Mouse (Mus musculus): ENCODE data around the gene Tmprss6. TPM values are rescaled to one million over a fixed set of nuclear protein-coding genes. Genes with fewer than 3 reads are reported as not detected.

Tmprss6 gene
- polyA plus RNA-seq, 1 experiment from 2014 or later = 0.71 TPM

DNA sequence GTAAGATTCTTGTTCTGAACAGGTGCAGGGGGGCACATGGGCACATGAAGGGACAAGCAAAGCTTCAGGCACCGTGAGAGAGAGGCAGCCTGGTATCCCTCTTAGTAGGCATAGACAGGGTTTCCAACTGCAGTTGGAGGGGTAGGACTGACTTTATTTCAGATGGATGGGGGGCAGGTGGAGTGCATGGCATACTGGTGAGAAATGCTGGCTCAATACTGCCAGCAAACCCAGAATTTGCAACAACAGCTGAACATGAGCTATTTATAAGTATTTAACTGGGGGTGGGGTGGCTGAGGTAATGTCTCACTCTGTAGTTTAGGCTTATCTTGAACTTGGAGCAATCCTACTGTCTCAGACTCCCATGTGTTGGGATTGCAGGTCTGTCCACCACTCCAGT, 35.6 kb upstream of the Tmprss6 start:
- Histone ChIP-seq H3K4me1 (no peaks in the 10 kb centered on the region), H3K27me3 (replicated peaks) (no peaks in the 10 kb centered on the region), H3K27ac (no peak overlapping the region), H3K4me2 (replicated peaks) (no peak overlapping the region), H3K9ac (no peak overlapping the region), H3K36me3 (no peaks in the 10 kb centered on the region), H3K4me3 (no peak overlapping the region), H3K9me3 (peaks cover 10% of the 10 kb centered on the region; the same call in 1 of the 2 replicates)
- WGBS = 74% methylated on average over 1 of the region's 1 CpGs
- no peak for ATAC-seq (ENCODE audit: low FRiP score, low read depth)

DNA sequence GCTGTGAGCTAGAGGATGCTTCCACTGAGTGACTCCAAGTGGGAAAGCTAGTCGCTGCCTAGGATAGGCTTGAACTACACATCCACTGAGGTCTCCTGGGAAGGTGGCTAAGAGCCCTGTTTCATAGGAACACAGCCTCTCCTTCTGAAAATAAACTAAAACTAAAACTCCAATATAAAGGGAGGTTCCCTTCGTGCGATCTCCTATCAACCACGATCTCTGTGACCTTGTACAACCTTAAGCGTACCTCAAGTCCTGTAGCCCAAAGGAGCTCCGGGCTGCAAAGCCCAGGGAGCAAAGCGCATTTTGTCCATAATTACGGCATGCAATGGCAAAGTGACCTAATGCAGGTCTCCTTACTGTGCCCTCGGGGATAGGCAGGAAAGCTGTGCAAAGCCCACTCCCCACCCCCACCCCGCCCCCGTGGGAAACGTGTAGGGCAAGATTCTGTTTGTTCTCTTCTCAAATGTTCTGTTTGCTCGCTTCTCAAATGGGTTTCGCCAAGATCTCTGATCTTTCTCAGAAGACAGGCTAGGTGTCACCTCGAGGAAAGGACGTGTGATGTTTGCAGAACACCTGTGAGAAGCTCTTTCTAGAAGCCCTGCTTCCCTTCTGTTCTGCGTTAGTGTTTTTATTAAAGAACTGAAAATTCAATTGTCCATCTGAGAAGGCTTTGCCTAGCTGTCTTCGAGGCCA, 34.2 kb upstream of the Tmprss6 start:
- Histone ChIP-seq H3K4me3 (no peak overlapping the region), H3K36me3 (no peaks in the 10 kb centered on the region), H3K4me1 (no peaks in the 10 kb centered on the region), H3K27me3 (replicated peaks) (no peaks in the 10 kb centered on the region), H3K9me3 (peaks cover 10% of the 10 kb centered on the region; the same call in 1 of the 2 replicates), H3K4me2 (replicated peaks) (no peak overlapping the region), H3K27ac (no peak overlapping the region), H3K9ac (no peak overlapping the region)
- ATAC-seq (ENCODE audit: low FRiP score, low read depth) = no peak
- WGBS = 86% methylated on average over 18 of the region's 18 CpGs

DNA sequence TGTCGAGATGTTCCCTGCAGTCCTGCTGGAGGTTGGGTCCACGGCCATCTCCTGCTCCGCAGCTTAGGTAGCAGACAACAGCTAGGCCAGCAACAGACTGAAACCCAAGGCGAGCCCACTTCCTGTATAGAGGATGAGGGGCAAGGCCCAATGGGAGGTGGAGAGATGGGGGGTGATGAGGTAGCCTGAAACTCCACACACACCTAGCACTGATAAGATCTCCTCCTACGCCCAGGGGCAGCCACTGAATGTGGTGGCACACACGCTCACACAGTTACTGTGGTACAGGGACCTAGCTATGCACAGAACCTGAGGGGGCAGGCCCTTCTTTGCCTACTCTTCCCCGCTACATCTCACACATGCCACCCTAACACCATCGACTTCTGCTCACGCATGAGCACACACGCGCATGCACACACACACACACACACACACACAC, 26.6 kb upstream of the Tmprss6 start, which contains the start of gene Il2rb:
Gene Il2rb (minus strand): TSS at position 304 of the 439 bp plus-strand sequence.
- Histone ChIP-seq H3K9me3 (no peaks in the 10 kb centered on the region), H3K4me3 (no peak within 1 kb of the TSS), H3K27me3 (replicated peaks) (no peaks in the 10 kb centered on the region), H3K27ac (no peak within 1 kb of the TSS), H3K9ac (no peak within 1 kb of the TSS), H3K36me3 (no peaks in the 10 kb centered on the region), H3K4me2 (replicated peaks) (no peak within 1 kb of the TSS), H3K4me1 (no peaks in the 10 kb centered on the region)
- ATAC-seq (ENCODE audit: low FRiP score, low read depth) = no peak
- 92% methylated on average over 11 of the region's 11 CpGs for WGBS

DNA sequence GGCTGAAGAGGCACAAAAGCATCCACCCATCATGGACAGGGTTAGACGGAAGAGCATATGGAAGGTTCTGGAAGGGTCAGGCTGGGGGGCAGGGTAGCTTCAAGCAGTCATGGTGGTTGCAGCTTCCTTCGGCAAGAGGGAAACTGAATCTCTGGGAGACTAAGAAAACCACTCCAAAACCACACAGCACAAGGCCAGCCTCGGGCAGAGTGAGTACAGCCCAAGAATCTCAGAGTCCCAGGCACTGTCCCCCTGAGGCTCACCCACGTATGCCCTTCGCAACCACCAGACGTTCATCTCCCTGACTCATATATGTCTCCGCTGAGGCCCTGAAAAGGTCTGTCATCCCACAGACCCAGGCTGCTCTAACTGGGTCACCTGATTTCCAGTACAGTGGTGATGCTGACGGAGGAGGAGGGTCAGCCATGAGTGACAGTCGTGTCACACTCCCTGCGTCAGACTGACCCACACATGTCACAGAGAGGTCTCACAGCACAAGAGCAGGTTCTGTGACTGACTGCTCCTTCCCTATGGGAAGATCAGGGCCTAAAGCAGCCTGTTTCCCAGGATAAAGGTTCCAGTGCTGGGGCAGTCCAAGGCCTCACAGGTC, 25.1 kb upstream of the Tmprss6 start:
- no peak for ATAC-seq (ENCODE audit: low FRiP score, low read depth)
- 81% methylated on average over 10 of the region's 10 CpGs for WGBS
- Histone ChIP-seq H3K4me1 (no peaks in the 10 kb centered on the region), H3K9me3 (no peaks in the 10 kb centered on the region), H3K27me3 (replicated peaks) (no peaks in the 10 kb centered on the region), H3K27ac (no peak overlapping the region), H3K9ac (no peak overlapping the region), H3K4me3 (no peak overlapping the region), H3K4me2 (replicated peaks) (no peak overlapping the region), H3K36me3 (no peaks in the 10 kb centered on the region)

DNA sequence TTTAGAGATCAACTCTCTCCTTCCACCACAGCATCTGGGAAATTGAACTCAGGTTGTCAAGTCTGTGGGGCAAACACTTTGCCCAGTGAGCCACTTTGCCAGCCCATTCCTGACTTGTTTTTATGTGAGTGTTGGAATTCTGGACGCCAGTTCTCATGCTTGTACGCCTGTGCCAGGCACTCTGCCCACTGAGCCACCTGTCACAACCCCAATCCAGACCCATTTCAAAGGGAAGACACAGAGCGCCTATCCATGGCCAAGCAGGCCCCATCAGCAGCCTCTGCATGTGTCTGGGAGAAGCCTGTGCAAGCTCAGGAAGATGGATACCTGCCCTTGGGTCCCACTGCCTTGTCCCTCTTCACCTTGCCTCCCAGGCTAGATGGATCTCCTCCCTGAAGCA, 22.9 kb upstream of the Tmprss6 start:
- Histone ChIP-seq H3K9me3 (no peaks in the 10 kb centered on the region), H3K4me3 (no peak overlapping the region), H3K4me2 (replicated peaks) (no peak overlapping the region), H3K27ac (no peak overlapping the region), H3K9ac (no peak overlapping the region), H3K27me3 (replicated peaks) (no peaks in the 10 kb centered on the region; the same call in 1 of the 2 replicates), H3K36me3 (no peaks in the 10 kb centered on the region), H3K4me1 (no peaks in the 10 kb centered on the region)
- 75% methylated on average over 3 of the region's 3 CpGs for WGBS
- no peak for ATAC-seq (ENCODE audit: low FRiP score, low read depth)

DNA sequence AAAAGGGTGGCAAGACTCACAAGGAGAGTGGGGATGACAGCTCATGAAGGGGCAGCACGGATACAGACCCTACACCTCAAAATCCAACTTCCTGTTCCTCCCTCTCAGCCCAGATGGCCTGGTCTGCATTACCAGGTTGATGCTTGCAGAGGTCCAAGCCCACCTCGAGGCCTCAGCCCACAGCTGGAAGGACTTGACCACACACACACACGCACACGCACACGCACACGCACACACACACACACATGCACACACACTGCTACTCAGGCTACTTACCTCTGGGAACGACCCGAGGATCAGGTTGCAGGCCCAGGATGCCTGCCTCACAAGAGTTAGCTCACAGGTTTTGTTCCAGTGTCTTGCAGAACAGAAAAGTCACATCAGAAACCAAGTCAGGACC, 21.5 kb upstream of the Tmprss6 start:
- Histone ChIP-seq H3K27me3 (replicated peaks) (no peaks in the 10 kb centered on the region; the same call in 1 of the 2 replicates), H3K4me3 (no peak overlapping the region), H3K4me2 (replicated peaks) (no peak overlapping the region), H3K9ac (no peak overlapping the region), H3K36me3 (no peaks in the 10 kb centered on the region), H3K9me3 (no peaks in the 10 kb centered on the region), H3K4me1 (no peaks in the 10 kb centered on the region), H3K27ac (no peak overlapping the region)
- ATAC-seq (ENCODE audit: low FRiP score, low read depth) = no peak
- 84% methylated on average over 8 of the region's 8 CpGs for WGBS

DNA sequence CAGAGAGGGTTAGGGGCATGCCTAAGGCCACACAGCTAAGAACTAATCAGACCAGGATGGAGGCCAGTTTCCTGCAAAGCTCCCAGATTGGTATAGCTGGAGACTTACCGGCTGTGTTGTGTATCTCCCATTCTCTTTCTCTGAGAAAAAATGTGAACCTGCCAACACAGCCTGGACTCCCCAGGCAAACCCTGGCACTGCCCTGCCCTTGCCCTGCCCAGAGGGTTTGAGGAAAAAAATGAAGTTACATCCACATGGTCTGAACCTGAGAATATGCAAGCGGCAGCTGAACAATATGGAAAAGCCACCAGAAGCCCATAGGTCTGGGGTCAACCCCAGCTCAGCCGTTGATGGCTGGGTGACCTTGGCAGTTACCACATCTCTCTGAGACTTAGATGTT, 20.8 kb upstream of the Tmprss6 start:
- H3K4me2 ChIP-seq (replicated peaks) = no peak overlapping the region
- no peaks in the 10 kb centered on the region for H3K36me3 ChIP-seq
- no peaks in the 10 kb centered on the region; the same call in 1 of the 2 replicates for H3K27me3 ChIP-seq (replicated peaks)
- H3K4me3 ChIP-seq = no peak overlapping the region
- H3K4me1 ChIP-seq = no peaks in the 10 kb centered on the region
- ATAC-seq (ENCODE audit: low FRiP score, low read depth) = no peak
- no peak overlapping the region for H3K9ac ChIP-seq
- no peaks in the 10 kb centered on the region for H3K9me3 ChIP-seq
- H3K27ac ChIP-seq = no peak overlapping the region
- 96% methylated on average over 3 of the region's 3 CpGs for WGBS

DNA sequence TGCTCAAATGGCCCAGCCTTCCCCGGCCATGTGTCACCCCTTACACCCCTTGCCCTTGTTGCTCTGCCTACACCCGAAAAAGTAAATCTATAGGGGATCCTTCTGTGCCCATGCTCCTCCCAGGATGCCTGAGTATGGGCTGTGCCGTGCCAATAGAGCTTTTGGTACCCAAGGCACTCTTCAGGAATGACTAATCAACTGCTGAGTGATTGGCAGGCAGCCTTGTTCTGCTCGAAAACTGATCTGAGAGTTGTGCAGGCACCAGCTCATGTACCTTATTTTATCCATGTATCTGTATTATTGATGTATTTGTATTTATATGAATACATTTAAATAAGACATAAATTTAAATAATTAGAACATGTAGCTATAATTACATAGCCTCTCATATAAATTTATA, 18.6 kb upstream of the Tmprss6 start:
- no peak overlapping the region for H3K4me2 ChIP-seq (replicated peaks)
- H3K9me3 ChIP-seq = no peaks in the 10 kb centered on the region
- no peaks in the 10 kb centered on the region for H3K4me1 ChIP-seq
- H3K27me3 ChIP-seq (replicated peaks) = no peaks in the 10 kb centered on the region; the same call in 1 of the 2 replicates
- H3K4me3 ChIP-seq = no peak overlapping the region
- no peak overlapping the region for H3K27ac ChIP-seq
- no peaks in the 10 kb centered on the region for H3K36me3 ChIP-seq
- no peak overlapping the region for H3K9ac ChIP-seq
- 71% methylated on average over 4 of the region's 4 CpGs for WGBS
- no peak for ATAC-seq (ENCODE audit: low FRiP score, low read depth)

DNA sequence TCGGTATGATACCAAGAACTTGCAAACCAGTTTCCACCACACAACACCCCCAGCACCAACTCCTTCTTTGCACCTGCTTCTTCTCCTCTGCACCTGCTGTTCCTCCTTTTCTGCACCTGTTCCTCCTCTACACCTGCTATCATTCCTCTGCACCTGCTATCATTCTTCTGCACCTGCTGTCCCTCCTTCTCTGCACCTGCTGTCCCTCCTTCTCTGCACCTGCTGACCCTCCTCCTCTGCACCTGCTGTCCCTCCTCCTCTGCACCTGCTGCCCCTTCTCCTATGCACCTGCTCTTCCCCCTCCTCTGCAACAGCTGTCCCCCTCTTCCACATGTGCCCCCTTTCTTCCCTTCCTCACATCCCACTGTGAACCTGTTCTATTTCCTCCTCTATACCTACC, 18.1 kb upstream of the Tmprss6 start:
- no peaks in the 10 kb centered on the region for H3K4me1 ChIP-seq
- no peak for ATAC-seq (ENCODE audit: low FRiP score, low read depth)
- no peaks in the 10 kb centered on the region for H3K36me3 ChIP-seq
- H3K4me2 ChIP-seq (replicated peaks) = no peak overlapping the region
- H3K27ac ChIP-seq = no peak overlapping the region
- H3K9ac ChIP-seq = no peak overlapping the region
- H3K27me3 ChIP-seq (replicated peaks) = no peaks in the 10 kb centered on the region; the same call in 1 of the 2 replicates
- 100% methylated on average over 1 of the region's 1 CpGs for WGBS
- no peaks in the 10 kb centered on the region for H3K9me3 ChIP-seq
- H3K4me3 ChIP-seq = no peak overlapping the region

DNA sequence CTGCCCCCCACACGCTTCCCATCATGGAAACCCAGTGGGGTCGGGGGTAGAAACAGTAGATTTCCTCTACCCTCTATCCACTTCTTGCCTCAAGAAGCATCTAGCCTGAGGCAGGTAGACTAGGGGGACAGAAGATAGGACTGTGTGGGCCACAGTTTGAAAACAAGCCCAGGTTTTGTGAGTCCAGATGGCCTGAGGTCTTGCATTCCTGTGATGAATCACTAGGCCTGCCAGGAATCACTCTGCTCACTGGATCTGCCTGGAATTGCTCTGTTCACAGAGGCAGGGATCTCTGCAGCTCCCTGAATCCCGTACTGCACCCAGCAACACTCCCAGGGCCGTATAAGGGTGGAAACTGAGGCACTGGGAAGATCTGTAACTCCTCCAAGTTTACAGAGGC, 14.9 kb upstream of the Tmprss6 start:
- Histone ChIP-seq H3K4me3 (no peak overlapping the region), H3K27me3 (replicated peaks) (no peaks in the 10 kb centered on the region; the same call in 1 of the 2 replicates), H3K9ac (no peak overlapping the region), H3K4me2 (replicated peaks) (no peak overlapping the region), H3K36me3 (no peaks in the 10 kb centered on the region), H3K27ac (no peak overlapping the region), H3K9me3 (no peaks in the 10 kb centered on the region), H3K4me1 (no peaks in the 10 kb centered on the region)
- 76% methylated on average over 4 of the region's 4 CpGs for WGBS
- ATAC-seq (ENCODE audit: low FRiP score, low read depth) = no peak

DNA sequence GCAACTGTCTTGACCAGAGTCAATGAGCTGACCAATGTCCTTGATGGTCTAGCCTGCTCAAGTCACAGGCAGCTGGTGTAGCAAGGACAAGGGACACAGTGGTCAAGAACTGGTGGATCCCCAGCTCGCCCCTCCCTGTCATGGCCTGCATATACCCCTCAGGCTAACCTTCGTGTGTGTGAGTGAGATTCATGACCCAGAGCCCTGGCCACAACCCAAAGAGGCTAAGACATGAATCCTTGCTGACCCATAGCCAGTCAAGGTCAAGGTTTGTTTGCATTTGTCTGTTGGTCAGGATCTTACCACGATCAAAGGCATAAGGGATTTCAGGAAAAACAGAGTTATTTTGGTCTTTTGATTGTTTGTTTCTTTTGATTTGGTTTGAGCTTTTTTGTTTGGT, 14.1 kb upstream of the Tmprss6 start:
- WGBS = 70% methylated on average over 3 of the region's 3 CpGs

DNA sequence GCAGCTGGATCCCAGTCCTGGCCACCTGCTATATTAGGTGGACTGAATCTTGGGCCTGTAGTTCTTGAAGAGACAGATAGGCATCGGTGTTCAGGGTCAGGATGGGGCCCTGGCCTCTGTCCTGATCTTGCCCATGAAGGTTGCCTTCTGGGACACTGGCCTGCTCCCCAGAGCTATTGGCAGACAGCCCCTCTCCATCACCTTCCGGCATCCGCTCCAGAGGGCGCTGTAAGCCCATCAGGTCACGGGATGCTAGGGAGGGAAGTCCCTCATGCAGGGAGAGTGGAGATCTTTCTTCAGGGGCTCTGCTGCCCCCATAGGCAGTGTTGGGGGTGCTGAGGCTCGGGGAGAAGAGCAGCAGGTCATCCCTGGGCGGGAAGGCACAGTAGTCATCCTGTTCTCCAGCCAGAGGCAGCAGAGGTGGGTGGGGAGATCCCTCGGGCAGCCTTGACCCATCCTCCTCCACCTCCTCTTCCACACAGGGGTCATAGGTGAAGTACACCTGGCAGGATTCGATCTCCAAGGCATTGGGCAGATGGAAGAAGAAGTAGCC, 13.1 kb upstream of the Tmprss6 start:
- no peak overlapping the region for H3K4me3 ChIP-seq
- no peaks in the 10 kb centered on the region; the same call in 1 of the 2 replicates for H3K27me3 ChIP-seq (replicated peaks)
- H3K9ac ChIP-seq = no peak overlapping the region
- H3K9me3 ChIP-seq = no peaks in the 10 kb centered on the region
- 59% methylated on average over 9 of the region's 9 CpGs for WGBS
- H3K36me3 ChIP-seq = no peaks in the 10 kb centered on the region
- no peak overlapping the region for H3K4me2 ChIP-seq (replicated peaks)
- H3K4me1 ChIP-seq = no peaks in the 10 kb centered on the region
- ATAC-seq (ENCODE audit: low FRiP score, low read depth) = no peak
- H3K27ac ChIP-seq = no peak overlapping the region

More for the DNA sequence above, 14.1 kb upstream of the Tmprss6 start:
- Histone ChIP-seq H3K9ac (no peak overlapping the region), H3K9me3 (no peaks in the 10 kb centered on the region), H3K4me2 (replicated peaks) (no peak overlapping the region), H3K27me3 (replicated peaks) (no peaks in the 10 kb centered on the region; the same call in 1 of the 2 replicates), H3K4me1 (no peaks in the 10 kb centered on the region), H3K36me3 (no peaks in the 10 kb centered on the region), H3K27ac (no peak overlapping the region), H3K4me3 (no peak overlapping the region)
- no peak for ATAC-seq (ENCODE audit: low FRiP score, low read depth)
